Mouse (Mus musculus) E14TG2a.4 (cell line): ENCODE data around the gene P4ha2.

Source experiments
- H3K27me3 ChIP-seq: 2 replicates; pipeline ENCODE4 v1.6.1; 2014; ENCODE audit warnings: low read length, control low read depth; ENCODE audit not compliant: insufficient read depth
- H3K36me3 ChIP-seq: 2 replicates; pipeline ENCODE4 v1.6.1; 2014; ENCODE audit warnings: low read length, control low read depth; ENCODE audit not compliant: insufficient read depth
- H3K4me1 ChIP-seq: replicated peaks from 2 replicates; pipeline ENCODE4 v1.6.1; 2014; ENCODE audit warnings: low read depth, low read length, control low read depth
- H3K4me3 ChIP-seq: replicated peaks from 2 replicates; pipeline ENCODE4 v1.5.1; 2014; ENCODE audit warnings: mild to moderate bottlenecking, low read length
- H3K9me3 ChIP-seq: 2 replicates; pipeline ENCODE4 v1.6.1; 2014; ENCODE audit warnings: low read length, control low read depth
- CTCF ChIP-seq: conservative IDR thresholded peaks from 2 replicates; pipeline ENCODE4 v1.5.1; 2014; ENCODE audit warnings: low read length
- NANOG ChIP-seq: IDR thresholded peaks from 2 replicates; pipeline ENCODE4 v1.6.1; 2014; ENCODE audit warnings: borderline replicate concordance, low read length, mixed read lengths
- POU5F1 ChIP-seq: IDR thresholded peaks from 2 replicates; pipeline ENCODE4 v1.6.1; 2014; ENCODE audit warnings: low read length, borderline replicate concordance

The P4ha2 gene

GRCm38 (mm10) chr11:54115911-54116310 lies 16.0 kb downstream of the P4ha2 start:
- peaks cover 8% of the 10 kb centered on the region for H3K27me3 ChIP-seq
- TF ChIP-seq POU5F1 (no peak), CTCF (no peak), NANOG (no peak)
- no peak overlapping the region for H3K4me3 ChIP-seq
- peaks cover 23% of the 10 kb centered on the region for H3K4me1 ChIP-seq
- H3K9me3 ChIP-seq: no peaks in the 10 kb centered on the region
- peaks cover 26% of the 10 kb centered on the region for H3K36me3 ChIP-seq

- no peaks in the 10 kb centered on the region for H3K9me3 ChIP-seq
- no peak overlapping the region for H3K4me3 ChIP-seq
- peaks cover 7% of the 10 kb centered on the region; the same call in 1 of the 2 replicates for H3K27me3 ChIP-seq
- H3K36me3 ChIP-seq: peaks cover 26% of the 10 kb centered on the region
- H3K4me1 ChIP-seq: peaks cover 22% of the 10 kb centered on the region
- TF ChIP-seq NANOG (no peak), POU5F1 (no peak)
These were observed 16.5 kb downstream of the P4ha2 start for GRCm38 (mm10) chr11:54116406-54116805.

- TF ChIP-seq NANOG (no peak), POU5F1 (no peak), CTCF (no peak)
- Histone ChIP-seq H3K4me3 (no peak overlapping the region), H3K27me3 (peaks cover 7% of the 10 kb centered on the region; the same call in 1 of the 2 replicates), H3K36me3 (peaks cover 31% of the 10 kb centered on the region), H3K9me3 (no peaks in the 10 kb centered on the region), H3K4me1 (peaks cover 20% of the 10 kb centered on the region)
These were observed 17.2 kb downstream of the P4ha2 start for GRCm38 (mm10) chr11:54117096-54117495.

- Histone ChIP-seq H3K4me1 (0 out of 2 replicates have a peak, but pooled peaks cover 2% of the 10 kb centered on the region), H3K36me3 (peaks cover 31% of the 10 kb centered on the region), H3K27me3 (peaks cover 7% of the 10 kb centered on the region; the same call in 1 of the 2 replicates), H3K9me3 (no peaks in the 10 kb centered on the region), H3K4me3 (no peak overlapping the region)
- TF ChIP-seq CTCF (no peak), POU5F1 (no peak), NANOG (no peak)
These were observed 19.2 kb downstream of the P4ha2 start for GRCm38 (mm10) chr11:54119126-54119525.

- peaks cover 35% of the 10 kb centered on the region for H3K36me3 ChIP-seq
- H3K4me1 ChIP-seq: no peaks in the 10 kb centered on the region
- H3K9me3 ChIP-seq: no peaks in the 10 kb centered on the region
- TF ChIP-seq POU5F1 (no peak), CTCF (no peak), NANOG (no peak)
- H3K4me3 ChIP-seq: no peak overlapping the region
- H3K27me3 ChIP-seq: peaks cover 6% of the 10 kb centered on the region; the same call in 1 of the 2 replicates
These were observed 20.0 kb downstream of the P4ha2 start for GRCm38 (mm10) chr11:54119740-54120360.

- Histone ChIP-seq H3K4me3 (no peak overlapping the region), H3K27me3 (peaks cover 3% of the 10 kb centered on the region; the same call in 1 of the 2 replicates), H3K36me3 (peaks cover 39% of the 10 kb centered on the region), H3K4me1 (peaks cover 9% of the 10 kb centered on the region), H3K9me3 (no peaks in the 10 kb centered on the region)
- TF ChIP-seq POU5F1: no peak
- TF ChIP-seq CTCF: no peak
- no peak for TF ChIP-seq NANOG
These were observed 22.7 kb downstream of the P4ha2 start for GRCm38 (mm10) chr11:54122416-54123264.

GRCm38 (mm10) chr11:54125982-54126648 lies 26.2 kb downstream of the P4ha2 start:
- TF ChIP-seq CTCF (no peak), NANOG (no peak), POU5F1 (no peak)

GRCm38 (mm10) chr11:54126654-54127374 lies 26.9 kb downstream of the P4ha2 start:
- H3K4me1 ChIP-seq: peaks cover 9% of the 10 kb centered on the region
- H3K36me3 ChIP-seq: peaks cover 21% of the 10 kb centered on the region
- H3K27me3 ChIP-seq: no peaks in the 10 kb centered on the region
- no peaks in the 10 kb centered on the region for H3K9me3 ChIP-seq
- no peak overlapping the region for H3K4me3 ChIP-seq
- no peak for TF ChIP-seq NANOG

More at GRCm38 (mm10) chr11:54125982-54126648, 26.2 kb downstream of the P4ha2 start:
- no peak overlapping the region for H3K4me3 ChIP-seq
- H3K4me1 ChIP-seq: peaks cover 9% of the 10 kb centered on the region
- H3K36me3 ChIP-seq: peaks cover 24% of the 10 kb centered on the region
- H3K27me3 ChIP-seq: no peaks in the 10 kb centered on the region
- no peaks in the 10 kb centered on the region for H3K9me3 ChIP-seq
